8 mouse cellular contexts compared by ENCODE assay signal in the genomic region with DNA sequence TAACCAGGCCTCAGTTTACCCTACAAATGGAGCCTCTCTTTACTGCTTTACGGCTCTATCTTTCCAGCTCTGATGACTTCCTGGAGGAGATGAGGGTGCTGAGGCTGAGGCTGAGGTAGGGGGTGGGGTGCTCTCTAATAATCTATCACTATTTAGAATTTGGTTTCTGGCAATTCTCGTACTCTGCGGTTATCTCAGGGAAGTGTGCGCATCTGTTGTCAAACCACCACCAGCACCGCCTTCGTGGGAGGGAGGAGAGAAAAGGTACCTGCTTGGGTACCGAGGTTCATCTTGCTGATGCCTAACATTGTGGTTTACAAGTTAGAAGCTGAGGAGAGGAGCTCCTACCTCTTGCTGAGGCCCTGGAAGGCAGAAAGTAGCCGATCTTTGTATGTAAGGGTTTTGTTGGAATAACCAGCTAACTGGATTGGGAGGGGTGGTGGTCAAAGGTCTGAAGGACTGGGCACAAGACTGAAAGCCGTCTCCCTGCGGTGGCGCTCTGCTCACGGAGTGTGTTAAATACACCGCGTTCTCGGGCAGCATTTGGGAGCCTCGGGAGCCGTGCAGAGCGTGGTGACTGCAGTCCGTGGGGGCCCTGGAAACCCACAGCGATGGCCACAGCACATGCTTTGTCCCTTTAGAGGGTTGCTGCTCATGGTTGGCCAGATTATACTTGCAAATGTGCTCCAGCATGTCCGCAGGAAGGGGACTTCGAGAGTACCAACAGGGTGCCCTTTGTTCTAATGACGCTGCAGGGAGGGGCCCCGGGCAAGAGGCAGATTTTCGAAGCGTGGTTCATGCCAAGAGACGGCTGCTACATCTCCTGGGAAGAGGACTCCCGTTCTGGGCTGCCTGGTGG.
DNase-seq lines count a peak whose midpoint lies in the region; ATAC-seq and TF ChIP-seq lines count a peak whose summit lies in the region.

No protein-coding gene starts in this region.

- TF ChIP-seq CTCF in liver, adult 2 months (IDR thresholded peaks at IDR 0.05; ENCODE audit: low read depth, low read length) = no peak

- peak; percentile 64 for DNase-seq in liver, adult 2 months (ENCODE audit: extremely low read depth, low read depth, low spot score)
- no peak for DNase-seq in liver
- DNase-seq in embryo, embryonic 10.5 days (ENCODE audit: low spot score) = peak; percentile 76
- DNase-seq in heart, embryonic 10.5 days (ENCODE audit: low spot score) = no peak
- DNase-seq in limb, embryonic 10.5 days (ENCODE audit: low spot score) = peak; percentile 65
- peak; percentile 98 for DNase-seq in midbrain, embryonic 11.5 days (ENCODE audit: low spot score, missing footprints)

- peak; percentile 45; the same call in 1 of the 2 replicates for ATAC-seq in kidney, embryonic 14.5 days (ENCODE audit: low FRiP score, low TSS enrichment)
- peak; percentile 86 for ATAC-seq in midbrain, embryonic 11.5 days (ENCODE audit: low FRiP score)
- peak; percentile 12; the same call in 1 of the 2 replicates for ATAC-seq in stomach, embryonic 14.5 days (ENCODE audit: insufficient number of reproducible peaks, insufficient read depth, low FRiP score, low read depth)

- 0 out of 2 replicates have a peak, but pooled peaks cover 1% of the 10 kb centered on the region for H3K4me1 ChIP-seq in liver, adult 2 months (ENCODE audit: control insufficient read depth, insufficient read depth, low read length)
- peaks cover 18% of the 10 kb centered on the region for H3K4me1 ChIP-seq in heart, embryonic 10.5 days
- H3K4me1 ChIP-seq in kidney, embryonic 14.5 days (ENCODE audit: control insufficient read depth, insufficient read depth, low read length) = peaks cover 39% of the 10 kb centered on the region
- peaks cover 37% of the 10 kb centered on the region for H3K4me1 ChIP-seq in limb, embryonic 10.5 days
- peaks cover 32% of the 10 kb centered on the region for H3K4me1 ChIP-seq in midbrain, embryonic 11.5 days (ENCODE audit: control insufficient read depth, insufficient read depth, low read length)
- H3K4me1 ChIP-seq in stomach, embryonic 14.5 days (ENCODE audit: control insufficient read depth, insufficient read depth, low read length) = peaks cover 24% of the 10 kb centered on the region

- no peaks in the 10 kb centered on the region for H3K9me3 ChIP-seq in heart, embryonic 10.5 days
- H3K9me3 ChIP-seq in kidney, embryonic 14.5 days (ENCODE audit: control insufficient read depth, low read length) = no peaks in the 10 kb centered on the region
- no peaks in the 10 kb centered on the region for H3K9me3 ChIP-seq in limb, embryonic 10.5 days (replicated peaks)
- H3K9me3 ChIP-seq in midbrain, embryonic 11.5 days (ENCODE audit: control insufficient read depth, low read length) = no peaks in the 10 kb centered on the region
- no peaks in the 10 kb centered on the region for H3K9me3 ChIP-seq in stomach, embryonic 14.5 days (ENCODE audit: control insufficient read depth, low read depth, low read length)

- TF ChIP-seq POLR2A in liver, adult 2 months (IDR thresholded peaks at IDR 0.05; ENCODE audit: extremely low read depth, insufficient read depth, low read length) = no peak

- H3K27me3 ChIP-seq in liver, adult 2 months (ENCODE audit: control insufficient read depth, insufficient read depth, low read length) = no peaks in the 10 kb centered on the region
- peaks cover 58% of the 10 kb centered on the region for H3K27me3 ChIP-seq in heart, embryonic 10.5 days (ENCODE audit: insufficient read depth, poor library complexity, severe bottlenecking)
- H3K27me3 ChIP-seq in kidney, embryonic 14.5 days (ENCODE audit: control insufficient read depth, insufficient read depth, low read length) = no peaks in the 10 kb centered on the region
- H3K27me3 ChIP-seq in limb, embryonic 10.5 days (ENCODE audit: low read depth, poor library complexity, severe bottlenecking) = peaks cover 63% of the 10 kb centered on the region
- 0 out of 2 replicates have a peak, but pooled peaks cover 2% of the 10 kb centered on the region for H3K27me3 ChIP-seq in midbrain, embryonic 11.5 days (ENCODE audit: control insufficient read depth, insufficient read depth, low read length)
- H3K27me3 ChIP-seq in stomach, embryonic 14.5 days (ENCODE audit: control insufficient read depth, insufficient read depth, low read length) = no peaks in the 10 kb centered on the region

- no peaks in the 10 kb centered on the region for H3K36me3 ChIP-seq in liver, adult 2 months (ENCODE audit: control insufficient read depth, insufficient read depth, low read length)
- H3K36me3 ChIP-seq in heart, embryonic 10.5 days = no peaks in the 10 kb centered on the region
- H3K36me3 ChIP-seq in kidney, embryonic 14.5 days (ENCODE audit: control insufficient read depth, insufficient read depth, low read length) = no peaks in the 10 kb centered on the region
- H3K36me3 ChIP-seq in limb, embryonic 10.5 days = no peaks in the 10 kb centered on the region
- H3K36me3 ChIP-seq in midbrain, embryonic 11.5 days (ENCODE audit: control insufficient read depth, insufficient read depth, low read length) = no peaks in the 10 kb centered on the region
- no peaks in the 10 kb centered on the region for H3K36me3 ChIP-seq in stomach, embryonic 14.5 days (ENCODE audit: control insufficient read depth, insufficient read depth, low read length)

- H3K4me3 ChIP-seq in liver, adult 2 months (ENCODE audit: insufficient read depth, low read depth, low read length) = peak overlapping the region; percentile 65
- peak overlapping the region; percentile 52 for H3K4me3 ChIP-seq in heart, embryonic 10.5 days
- H3K4me3 ChIP-seq in kidney, embryonic 14.5 days (ENCODE audit: low read length) = peak overlapping the region; percentile 6; the same call in 1 of the 2 replicates
- peak overlapping the region; percentile 50 for H3K4me3 ChIP-seq in limb, embryonic 10.5 days
- 0 out of 2 replicates have a peak overlapping the region, but pooled peaks have one; percentile 17 for H3K4me3 ChIP-seq in midbrain, embryonic 11.5 days (ENCODE audit: low read depth, low read length)
- H3K4me3 ChIP-seq in stomach, embryonic 14.5 days (ENCODE audit: low read depth, low read length) = no peak overlapping the region

- 8% methylated on average over 28 of the region's 28 CpGs for WGBS in liver, adult 2 months
- 3% methylated on average over 28 of the region's 28 CpGs for WGBS in heart, embryonic 10.5 days
- WGBS in kidney, embryonic 14.5 days = 9% methylated on average over 28 of the region's 28 CpGs
- 4% methylated on average over 28 of the region's 28 CpGs for WGBS in limb, embryonic 10.5 days
- WGBS in midbrain, embryonic 11.5 days = under 1% methylated on average over 28 of the region's 28 CpGs
- 17% methylated on average over 28 of the region's 28 CpGs for WGBS in stomach, embryonic 14.5 days

- H3K27ac ChIP-seq in liver, adult 2 months (replicated peaks; ENCODE audit: insufficient read depth, low read depth, low read length) = peak overlapping the region; percentile 32; the same call in 1 of the 2 replicates
- peak overlapping the region; percentile 76 for H3K27ac ChIP-seq in heart, embryonic 10.5 days
- H3K27ac ChIP-seq in kidney, embryonic 14.5 days (ENCODE audit: low read depth, low read length) = peak overlapping the region; percentile 55; the same call in 1 of the 2 replicates
- peak overlapping the region; percentile 87 for H3K27ac ChIP-seq in limb, embryonic 10.5 days
- peak overlapping the region; percentile 93 for H3K27ac ChIP-seq in midbrain, embryonic 11.5 days (ENCODE audit: low read depth, low read length)
- peak overlapping the region; percentile 87 for H3K27ac ChIP-seq in stomach, embryonic 14.5 days (ENCODE audit: low read length)

- H3K79me2 ChIP-seq in liver, adult 2 months (ENCODE audit: control insufficient read depth, insufficient read depth, low read length) = no peaks in the 10 kb centered on the region

- peak overlapping the region; percentile 42 for H3K4me2 ChIP-seq in kidney, embryonic 14.5 days (replicated peaks; ENCODE audit: low read depth, low read length)
- H3K4me2 ChIP-seq in midbrain, embryonic 11.5 days = peak overlapping the region; percentile 48
- H3K4me2 ChIP-seq in stomach, embryonic 14.5 days (replicated peaks; ENCODE audit: low read depth, low read length) = peak overlapping the region; percentile 43

- peak overlapping the region; percentile 67 for H3K9ac ChIP-seq in liver, adult 2 months (ENCODE audit: low read depth, low read length)
- H3K9ac ChIP-seq in kidney, embryonic 14.5 days (ENCODE audit: low read depth, low read length) = peak overlapping the region; percentile 34; the same call in 1 of the 2 replicates
- peak overlapping the region; percentile 64 for H3K9ac ChIP-seq in midbrain, embryonic 11.5 days (ENCODE audit: low read length)
- 0 out of 2 replicates have a peak overlapping the region, but pooled peaks have one; percentile 4 for H3K9ac ChIP-seq in stomach, embryonic 14.5 days (replicated peaks; ENCODE audit: low read depth, low read length)

Comparison
In these comparisons a context has a peak if more than half of its experiments do, and no peak if none do; other contexts are left out.
1. DNase-seq: peak in liver, adult 2 months (single experiment), embryo, embryonic 10.5 days (single experiment), limb, embryonic 10.5 days (single experiment) and midbrain, embryonic 11.5 days (single experiment); none in liver (single experiment) and heart, embryonic 10.5 days (single experiment).
2. H3K27ac ChIP-seq: peak in every context shown above with its lines; median percentile 93 in midbrain, embryonic 11.5 days; 87 in limb, embryonic 10.5 days; 87 in stomach, embryonic 14.5 days; 76 in heart, embryonic 10.5 days; 55 in kidney, embryonic 14.5 days; 32 in liver, adult 2 months.
3. H3K9ac ChIP-seq: peak in every context shown above with its lines; median percentile 67 in liver, adult 2 months; 64 in midbrain, embryonic 11.5 days; 34 in kidney, embryonic 14.5 days; 4 in stomach, embryonic 14.5 days.
4. ATAC-seq: peak in every context shown above with its lines; median percentile 86 in midbrain, embryonic 11.5 days; 45 in kidney, embryonic 14.5 days; 12 in stomach, embryonic 14.5 days.
5. Peak in every context shown above with its lines, with median percentiles within 50 percentile points of each other: H3K4me2 ChIP-seq.